Mouse (Mus musculus) MEL (cell line): Measurements from ENCODE around the gene H2-Oa. TPM values are rescaled to one million over a fixed set of nuclear protein-coding genes. Genes with fewer than 3 reads are reported as not detected.

Experiments
- DNase-seq: peaks from one replicate; pipeline ENCODE4 v3.0.0; 2011; ENCODE audit warnings: low read depth, low spot score
- H3K27ac ChIP-seq: 2 replicates; pipeline ENCODE4 v1.5.1; 2012; ENCODE audit warnings: low read depth, mild to moderate bottlenecking, control low read depth, low read length, moderate library complexity; ENCODE audit not compliant: control insufficient read depth
- H3K27me3 ChIP-seq, 2 experiments: fragments of 150-350 bp in 1 of 2; sonication (generic) in 1 of 2; 2 replicates each; pipeline ENCODE4 v1.6.1; 2012; ENCODE audit warnings: low read length in 2 of 2, mild to moderate bottlenecking in 2 of 2, improper control_type of control experiment in 1 of 2, moderate library complexity in 1 of 2; ENCODE audit not compliant: insufficient read depth in 2 of 2, control insufficient read depth in 1 of 2
- H3K36me3 ChIP-seq, 2 experiments: 2 replicates each; pipeline ENCODE4 v1.6.1; 2012 to 2014; ENCODE audit warnings: low read length in 2 of 2, improper control_type of control experiment in 1 of 2, inconsistent platforms in 1 of 2, mild to moderate bottlenecking in 1 of 2; ENCODE audit not compliant: insufficient read depth in 2 of 2, control insufficient read depth in 1 of 2
- H3K4me1 ChIP-seq, 2 experiments: fragments of 150-350 bp in 1 of 2; sonication (generic) in 1 of 2; 2 replicates each; pipeline ENCODE4 v1.6.1; 2012; ENCODE audit warnings: low read length in 2 of 2, improper control_type of control experiment in 1 of 2, mild to moderate bottlenecking in 1 of 2; ENCODE audit not compliant: insufficient read depth in 2 of 2, control insufficient read depth in 1 of 2
- H3K4me3 ChIP-seq, 2 experiments: fragments of 150-350 bp in 1 of 2; sonication (generic) in 1 of 2; 2 replicates each; pipeline ENCODE4 v1.5.1; 2012; ENCODE audit warnings: low read depth in 2 of 2, low read length in 2 of 2, mild to moderate bottlenecking in 2 of 2, moderate library complexity in 2 of 2, control low read depth in 1 of 2, improper control_type of control experiment in 1 of 2; ENCODE audit not compliant: control insufficient read depth in 1 of 2, insufficient read depth in 1 of 2
- H3K79me2 ChIP-seq: 2 replicates; pipeline ENCODE4 v1.6.1; 2012; ENCODE audit warnings: mild to moderate bottlenecking, low read length, moderate library complexity; ENCODE audit not compliant: control insufficient read depth, poor library complexity, insufficient read depth
- H3K9ac ChIP-seq: 2 replicates; pipeline ENCODE4 v1.6.1; 2012; ENCODE audit warnings: low read depth, mild to moderate bottlenecking, control low read depth, low read length, moderate library complexity; ENCODE audit not compliant: control insufficient read depth, poor library complexity, severe bottlenecking
- H3K9me3 ChIP-seq: fragments of 150-350 bp; sonication (generic); replicated peaks from 2 replicates; pipeline ENCODE4 v1.6.1; 2012; ENCODE audit warnings: mild to moderate bottlenecking, low read length, improper control_type of control experiment, moderate library complexity; ENCODE audit not compliant: insufficient read depth
- BHLHE40 ChIP-seq: IDR thresholded peaks from 2 replicates; pipeline ENCODE4 v1.6.1; 2012; ENCODE audit warnings: low read depth, mild to moderate bottlenecking, inconsistent platforms, low read length, improper control_type of control experiment, borderline replicate concordance
- CHD1 ChIP-seq: IDR thresholded peaks from 2 replicates; pipeline ENCODE4 v1.6.1; 2012; ENCODE audit warnings: low read depth, mild to moderate bottlenecking, inconsistent platforms, low read length, improper control_type of control experiment
- CHD2 ChIP-seq: IDR thresholded peaks from 2 replicates; pipeline ENCODE4 v1.6.1; 2011; ENCODE audit warnings: low read length, improper control_type of control experiment
- CTCF ChIP-seq, 3 experiments: IDR thresholded peaks in 2 of 3; conservative IDR thresholded peaks in 1 of 3; 2 replicates each; pipeline ENCODE4 v1.5.1; 2011 to 2012; ENCODE audit warnings: low read length in 3 of 3, low read depth in 2 of 3, mild to moderate bottlenecking in 2 of 3, improper control_type of control experiment in 1 of 3, inconsistent platforms in 1 of 3, mixed read lengths in 1 of 3, moderate library complexity in 1 of 3; ENCODE audit not compliant: control insufficient read depth in 1 of 3, insufficient read depth in 1 of 3, poor library complexity in 1 of 3, severe bottlenecking in 1 of 3
- E2F4 ChIP-seq: IDR thresholded peaks from 2 replicates; pipeline ENCODE4 v1.6.1; 2011; ENCODE audit warnings: low read depth, low read length, improper control_type of control experiment, borderline replicate concordance
- ELF1 ChIP-seq: IDR thresholded peaks from 2 replicates; pipeline ENCODE4 v1.6.1; 2014; ENCODE audit warnings: low read depth, mild to moderate bottlenecking, inconsistent platforms, low read length, improper control_type of control experiment, moderate library complexity
- EP300 ChIP-seq, 2 experiments: IDR thresholded peaks; 2 replicates each; pipeline ENCODE4 v1.6.1; 2011; ENCODE audit warnings: improper control_type of control experiment in 2 of 2, low read length in 2 of 2, low read depth in 1 of 2, mild to moderate bottlenecking in 1 of 2
- ETS1 ChIP-seq: IDR thresholded peaks from 2 replicates; pipeline ENCODE4 v1.6.1; 2012; ENCODE audit warnings: low read depth, mild to moderate bottlenecking, inconsistent platforms, low read length, improper control_type of control experiment, moderate library complexity
- GABPA ChIP-seq: IDR thresholded peaks from 2 replicates; pipeline ENCODE4 v1.6.1; 2012; ENCODE audit warnings: low read depth, mild to moderate bottlenecking, inconsistent platforms, low read length, improper control_type of control experiment, moderate library complexity
- GATA1 ChIP-seq: IDR thresholded peaks from 2 replicates; pipeline ENCODE4 v1.6.1; 2011; ENCODE audit warnings: low read depth, low read length, improper control_type of control experiment
- HCFC1 ChIP-seq: IDR thresholded peaks from 2 replicates; pipeline ENCODE4 v1.6.1; 2012; ENCODE audit warnings: low read depth, mild to moderate bottlenecking, inconsistent platforms, low read length, improper control_type of control experiment, moderate library complexity
- KAT2A ChIP-seq: conservative IDR thresholded peaks from 2 replicates; pipeline ENCODE4 v1.6.1; 2012; ENCODE audit warnings: low read depth, low read length, improper control_type of control experiment, inconsistent platforms
- MAX ChIP-seq: IDR thresholded peaks from 2 replicates; pipeline ENCODE4 v1.6.1; 2011; ENCODE audit warnings: low read length, improper control_type of control experiment
- MAZ ChIP-seq: IDR thresholded peaks from 2 replicates; pipeline ENCODE4 v1.6.1; 2012; ENCODE audit warnings: low read depth, mild to moderate bottlenecking, inconsistent platforms, low read length, improper control_type of control experiment
- MEF2A ChIP-seq: IDR thresholded peaks from 2 replicates; pipeline ENCODE4 v1.6.1; 2014; ENCODE audit warnings: low read depth, mild to moderate bottlenecking, inconsistent platforms, low read length, improper control_type of control experiment; ENCODE audit not compliant: poor library complexity, insufficient replicate concordance, severe bottlenecking; ENCODE audit errors: extremely low read depth
- MXI1 ChIP-seq: IDR thresholded peaks from 2 replicates; pipeline ENCODE4 v1.6.1; 2011; ENCODE audit warnings: mild to moderate bottlenecking, low read depth, low read length, improper control_type of control experiment
- MYB ChIP-seq: IDR thresholded peaks from 2 replicates; pipeline ENCODE4 v1.6.1; 2011; ENCODE audit warnings: mild to moderate bottlenecking, low read depth, low read length, improper control_type of control experiment
- MYC ChIP-seq: IDR thresholded peaks from 2 replicates; pipeline ENCODE4 v1.6.1; 2011; ENCODE audit warnings: low read depth, mild to moderate bottlenecking, low read length, improper control_type of control experiment, moderate library complexity
- NELFE ChIP-seq: IDR thresholded peaks from 2 replicates; pipeline ENCODE4 v1.6.1; 2011; ENCODE audit warnings: low read depth, low read length, improper control_type of control experiment
- NRF1 ChIP-seq: IDR thresholded peaks from 2 replicates; pipeline ENCODE4 v1.6.1; 2014; ENCODE audit warnings: low read depth, mild to moderate bottlenecking, inconsistent platforms, low read length, improper control_type of control experiment, moderate library complexity; ENCODE audit not compliant: poor library complexity, insufficient read depth, severe bottlenecking
- POLR2A ChIP-seq, 2 experiments: IDR thresholded peaks; 2 replicates each; pipeline ENCODE4 v1.6.1; 2011 to 2012; ENCODE audit warnings: low read length in 2 of 2, mild to moderate bottlenecking in 2 of 2, control low read depth in 1 of 2, improper control_type of control experiment in 1 of 2, low read depth in 1 of 2, moderate library complexity in 1 of 2; ENCODE audit not compliant: control insufficient read depth in 1 of 2, insufficient read depth in 1 of 2, poor library complexity in 1 of 2
- POLR2AphosphoS2 ChIP-seq: IDR thresholded peaks from 2 replicates; pipeline ENCODE4 v1.6.1; 2011; ENCODE audit warnings: low read length, improper control_type of control experiment
- RAD21 ChIP-seq: IDR thresholded peaks from 2 replicates; pipeline ENCODE4 v1.6.1; 2011; ENCODE audit warnings: mild to moderate bottlenecking, low read depth, low read length, improper control_type of control experiment
- RCOR1 ChIP-seq: IDR thresholded peaks from 2 replicates; pipeline ENCODE4 v1.6.1; 2012; ENCODE audit warnings: low read depth, mild to moderate bottlenecking, inconsistent platforms, low read length, improper control_type of control experiment
- SIN3A ChIP-seq: IDR thresholded peaks from 2 replicates; pipeline ENCODE4 v1.6.1; 2012; ENCODE audit warnings: low read length, improper control_type of control experiment, inconsistent platforms
- SMC3 ChIP-seq: IDR thresholded peaks from 2 replicates; pipeline ENCODE4 v1.6.1; 2011; ENCODE audit warnings: low read depth, low read length, improper control_type of control experiment
- TAL1 ChIP-seq: IDR thresholded peaks from 2 replicates; pipeline ENCODE4 v1.6.1; 2012; ENCODE audit warnings: mild to moderate bottlenecking, inconsistent platforms, low read length, moderate library complexity, mixed read lengths
- TBP ChIP-seq: IDR thresholded peaks from 2 replicates; pipeline ENCODE4 v1.8.0; 2011; ENCODE audit warnings: low read depth, low read length, improper control_type of control experiment
- TCF12 ChIP-seq: IDR thresholded peaks from 2 replicates; pipeline ENCODE4 v1.6.1; 2014; ENCODE audit warnings: low read depth, mild to moderate bottlenecking, inconsistent platforms, low read length, improper control_type of control experiment, moderate library complexity
- UBTF ChIP-seq: IDR thresholded peaks from 2 replicates; pipeline ENCODE4 v1.6.1; 2012; ENCODE audit warnings: low read depth, mild to moderate bottlenecking, inconsistent platforms, low read length, improper control_type of control experiment, moderate library complexity, borderline replicate concordance; ENCODE audit not compliant: insufficient read depth
- USF1 ChIP-seq: IDR thresholded peaks from 2 replicates; pipeline ENCODE4 v1.6.1; 2014; ENCODE audit warnings: low read depth, mild to moderate bottlenecking, inconsistent platforms, low read length, improper control_type of control experiment, moderate library complexity
- USF2 ChIP-seq, 2 experiments: IDR thresholded peaks; 2 replicates each; pipeline ENCODE4 v1.6.1; 2011 to 2012; ENCODE audit warnings: improper control_type of control experiment in 2 of 2, low read length in 2 of 2, borderline replicate concordance in 1 of 2, inconsistent platforms in 1 of 2, low read depth in 1 of 2, mild to moderate bottlenecking in 1 of 2; ENCODE audit not compliant: insufficient read depth in 1 of 2
- ZKSCAN1 ChIP-seq: IDR thresholded peaks from 2 replicates; pipeline ENCODE4 v1.6.1; 2012; ENCODE audit warnings: low read depth, mild to moderate bottlenecking, inconsistent platforms, low read length, improper control_type of control experiment, moderate library complexity
- ZMIZ1 ChIP-seq: IDR thresholded peaks from 2 replicates; pipeline ENCODE4 v1.6.1; 2012; ENCODE audit warnings: low read depth, mild to moderate bottlenecking, inconsistent platforms, low read length, improper control_type of control experiment, moderate library complexity
- ZNF384 ChIP-seq: IDR thresholded peaks from 2 replicates; pipeline ENCODE4 v1.6.1; 2012; ENCODE audit warnings: low read depth, mild to moderate bottlenecking, inconsistent platforms, low read length, improper control_type of control experiment
- polyA plus RNA-seq, 2 experiments: library from polyadenylated mRNA; stranded (reverse) in 1 of 2; unstranded in 1 of 2; fragments of >175 nt in 1 of 2; fragments of >200 nt in 1 of 2; gene quantifications; 2 replicates each; pipeline versions ENCODE4 v1.2.1 to v1.2.4; 2012; ENCODE audit warnings: low replicate concordance in 2 of 2, low read depth in 1 of 2; ENCODE audit not compliant: insufficient read length in 2 of 2, insufficient read depth in 1 of 2, missing spikeins in 1 of 2
- total RNA-seq: library from RNA; depleted of rRNA; stranded (reverse); fragments of 300-350 nt; gene quantifications from 2 replicates; pipeline ENCODE4 v1.2.3, GENCODE M21; 2012

H2-Oa gene
- total and polyA plus RNA-seq, 3 experiments: 2.2 to 3.9 TPM; not detected in 1

- Histone ChIP-seq H3K4me1 (peaks cover 0 to 18% of the 10 kb centered on the region in 2 experiments; a peak in 2 of 4 replicates), H3K36me3 (peaks cover 3 to 6% of the 10 kb centered on the region in 2 experiments), H3K9ac (peak within 1 kb of the TSS; percentile 98), H3K27ac (peak within 1 kb of the TSS; percentile 89), H3K79me2 (peaks cover 62% of the 10 kb centered on the region), H3K27me3 (no peaks in the 10 kb centered on the region), H3K9me3 (no peaks in the 10 kb centered on the region), H3K4me3 (peak within 1 kb of the TSS; percentile 81 to 98)
- peak; percentile 98 for DNase-seq
- TF ChIP-seq MXI1 (peak; percentile 76; the same call in 1 of the 2 replicates), E2F4 (no peak), POLR2AphosphoS2 (peak; percentile 62), KAT2A (no peak; the same call in 1 of the 2 replicates), USF1 (peak; percentile 97), NELFE (peak; percentile 86), SIN3A (peak; percentile 49), RCOR1 (no peak), ZMIZ1 (peak; percentile 71; the same call in 1 of the 2 replicates), CHD2 (no peak; the same call in none of the 2 replicates), ETS1 (peak; percentile 61), TBP (no peak; the same call in 1 of the 2 replicates), BHLHE40 (peak; percentile 84), EP300 (IDR thresholded peaks at IDR 0.05; ENCODE audit: low read depth in 1 of 2, low read length in 2 of 2) (peak in 1 of 2 experiments; percentile 53; a peak in 2 of 4 replicates), RAD21 (no peak), NRF1 (peak; percentile 97), CTCF (IDR thresholded peaks at IDR 0.05 in 2 of 3, conservative IDR thresholded peaks at IDR 0.05 in 1 of 3; ENCODE audit: control insufficient read depth in 1 of 3, insufficient read depth in 1 of 3, low read depth in 2 of 3, low read length in 3 of 3, poor library complexity in 1 of 3, severe bottlenecking in 1 of 3) (no peak), SMC3 (no peak), MYC (peak; percentile 83; the same call in 1 of the 2 replicates), POLR2A (IDR thresholded peaks at IDR 0.05; ENCODE audit: control insufficient read depth in 1 of 2, insufficient read depth in 1 of 2, low read depth in 1 of 2, low read length in 2 of 2, poor library complexity in 1 of 2) (peak; percentile 74 to 80), GATA1 (no peak), ELF1 (peak; percentile 78), UBTF (no peak), USF2 (IDR thresholded peaks at IDR 0.05; ENCODE audit: borderline replicate concordance in 1 of 2, insufficient read depth in 1 of 2, low read depth in 1 of 2, low read length in 2 of 2) (peak; percentile 31 to 89; a peak in 2 of 4 replicates), HCFC1 (peak; percentile 77), MAZ (peak; percentile 95), TCF12 (peak; percentile 65), ZNF384 (no peak), TAL1 (no peak), MEF2A (no peak), CHD1 (no peak), ZKSCAN1 (no peak), MYB (no peak), GABPA (no peak), MAX (peak; percentile 88)
Measured at GRCm38 (mm10) chr17:34122188-34122984, 30.2 kb downstream of the H2-Oa start, which contains the start of gene Brd2. Brd2 (minus strand) TSS chr17:34122634.
